Mouse (Mus musculus) C3H10T1/2 (cell line): Measurements from ENCODE around the gene Pramef20. TPM values are rescaled to one million over a fixed set of nuclear protein-coding genes. Genes with fewer than 3 reads are reported as not detected.

Source experiments
- polyA plus RNA-seq, 2 experiments: library from polyadenylated mRNA; unstranded; fragments of >200 nt; fragmentation: generic; extraction: Trizol; gene quantifications; one replicate each; pipeline ENCODE4 v1.2.1; 2012; ENCODE audit warnings: missing spikeins in 2 of 2

Pramef20 gene
- not detected for polyA plus RNA-seq

GRCm38 (mm10) chr4:144377911-144378310 lies at the start of gene Pramef20:
TSS of gene Pramef20 (minus strand) at chr4:144377933.

GRCm38 (mm10) chr4:144408290-144408689 lies 30.6 kb upstream of the Pramef20 start, which contains the start of gene Pramef12:
TSS of gene Pramef12 (minus strand) at chr4:144408464.

GRCm38 (mm10) chr4:144357642-144358041 lies 20.1 kb downstream of the Pramef20 start, which contains the start of gene Gm13119:
TSS of gene Gm13119 (plus strand) at chr4:144357942.

GRCm38 (mm10) chr4:144329949-144330348 lies 47.8 kb downstream of the Pramef20 start, which contains the start of gene Gm13128:
TSS of gene Gm13128 (plus strand) at chr4:144330249.

Other genes with a start within 250 kb of the Pramef20 start
- gene Oog3, start 215.3 kb downstream of the Pramef20 start, polyA plus RNA-seq, result not detected
- not detected for gene Oog2, start 187.2 kb downstream of the Pramef20 start, polyA plus RNA-seq
- gene C87977, start 164.6 kb downstream of the Pramef20 start, polyA plus RNA-seq, result not detected
- not detected for gene Pramel5, start 97.4 kb downstream of the Pramef20 start, polyA plus RNA-seq
- not detected for gene Gm13128, start 47.7 kb downstream of the Pramef20 start, polyA plus RNA-seq
- gene Gm13119, start 20.0 kb downstream of the Pramef20 start, polyA plus RNA-seq, result not detected
- not detected for gene Pramef12, start 30.5 kb upstream of the Pramef20 start, polyA plus RNA-seq
- not detected for gene 1700012P22Rik, start 60.8 kb upstream of the Pramef20 start, polyA plus RNA-seq
- gene Gm9944, start 75.4 kb upstream of the Pramef20 start, polyA plus RNA-seq, result not detected
- not detected for gene Aadacl3, start 85.8 kb upstream of the Pramef20 start, polyA plus RNA-seq
- not detected for gene 9430007A20Rik, start 141.9 kb upstream of the Pramef20 start, polyA plus RNA-seq
- not detected for gene Gm13124, start 187.2 kb upstream of the Pramef20 start, polyA plus RNA-seq
- not detected for gene Aadacl4, start 235.8 kb upstream of the Pramef20 start, polyA plus RNA-seq